Mouse (Mus musculus) heart, adult 2 months (tissue): ENCODE measurements at regions not wholly inside any gene's neighbourhood (a gene's known extent, or its start where the extent isn't known, plus 50 kb on each side); places are given as distances from the start of the nearest gene placed in this dataset.
A peak's percentile ranks its signal among the peaks of the same experiment; 100 is the strongest.

ENCODE experiments used
- DNase-seq, 2 experiments: peaks; one replicate each; pipeline ENCODE4 v3.0.0; 2021
- H3K27ac ChIP-seq: fragments of 200-600 bp; 2 replicates; pipeline ENCODE4 v1.8.1; 2022
- H3K27me3 ChIP-seq: fragments of 200-500 bp; 2 replicates; pipeline ENCODE4 v1.6.1; 2012; ENCODE audit warnings: mild to moderate bottlenecking, low read length, inconsistent platforms, mixed read lengths; ENCODE audit not compliant: control insufficient read depth, insufficient read depth
- H3K36me3 ChIP-seq: fragments of 200-500 bp; 2 replicates; pipeline ENCODE4 v1.6.1; 2012; ENCODE audit warnings: low read length, inconsistent platforms; ENCODE audit not compliant: control insufficient read depth, insufficient read depth
- H3K4me1 ChIP-seq: fragments of 200-500 bp; 2 replicates; pipeline ENCODE4 v1.6.1; 2011; ENCODE audit warnings: low read length; ENCODE audit not compliant: control insufficient read depth, insufficient read depth
- H3K4me3 ChIP-seq: fragments of 200-600 bp; 2 replicates; pipeline ENCODE4 v1.8.1; 2022
- H3K79me2 ChIP-seq: fragments of 200-500 bp; replicated peaks from 2 replicates; pipeline ENCODE4 v1.6.1; 2012; ENCODE audit warnings: mild to moderate bottlenecking, inconsistent platforms, low read length, moderate library complexity, mixed read lengths; ENCODE audit not compliant: control insufficient read depth, insufficient read depth
- H3K9ac ChIP-seq: fragments of 200-500 bp; 2 replicates; pipeline ENCODE4 v1.6.1; 2012; ENCODE audit warnings: low read depth, mild to moderate bottlenecking, control low read depth, inconsistent platforms, low read length, mixed read lengths
- CTCF ChIP-seq: fragments of 200-600 bp; IDR thresholded peaks from 2 replicates; pipeline ENCODE4 v1.8.1; 2022; ENCODE audit warnings: antibody characterized with exemption, mild to moderate bottlenecking, moderate library complexity
- EP300 ChIP-seq: fragments of 200-500 bp; IDR thresholded peaks from 2 replicates; pipeline ENCODE4 v1.6.1; 2011; ENCODE audit warnings: low read depth, low read length, control low read depth; ENCODE audit not compliant: insufficient read depth
- POLR2A ChIP-seq: fragments of 200-500 bp; IDR thresholded peaks from 2 replicates; pipeline ENCODE4 v1.6.1; 2011; ENCODE audit warnings: mild to moderate bottlenecking, low read depth, low read length, control low read depth; ENCODE audit not compliant: insufficient read depth
- WGBS: fragments of 180-500 bp; shearing (Covaris S2); methylation state at CpG from one replicate; pipeline ENCODE4 v1.1.7; 2018; 5-methylcytosine and 5-hydroxymethylcytosine counted together
- intact Hi-C: fragments of 180-260 bp; cut with DNase I; formaldehyde crosslinking; loops from one replicate; pipeline ENCODE4 v1.15.1; 2025

DNA sequence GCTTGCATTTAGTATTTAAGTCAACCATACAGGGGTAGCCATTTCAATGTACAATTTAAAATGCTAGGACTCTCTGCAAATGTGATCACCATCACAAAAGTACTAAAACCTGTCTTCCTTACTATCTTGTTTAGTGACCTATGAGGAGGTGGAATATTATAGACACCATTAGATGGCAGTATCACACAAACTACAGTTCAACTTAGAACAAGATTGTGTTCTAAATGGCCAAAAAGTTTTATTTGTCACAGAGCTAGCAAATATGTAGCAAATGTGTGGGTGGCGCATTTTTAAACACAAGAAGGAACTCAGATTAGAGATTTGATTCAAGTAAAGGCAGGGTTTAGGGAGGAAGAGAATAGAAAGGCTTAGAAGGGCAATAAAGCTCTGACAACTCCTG lies 189.4 kb upstream of the Ednrb start:
- Histone ChIP-seq H3K79me2 (no peaks in the 10 kb centered on the region), H3K9ac (no peak overlapping the region), H3K27me3 (no peaks in the 10 kb centered on the region), H3K4me1 (no peaks in the 10 kb centered on the region), H3K4me3 (no peak overlapping the region), H3K36me3 (no peaks in the 10 kb centered on the region), H3K27ac (no peak overlapping the region)
- no peak for DNase-seq
- TF ChIP-seq CTCF (peak; percentile 59), POLR2A (no peak)
- intact Hi-C loops: no loop called here
- 24% methylated on average over 1 of the region's 1 CpGs for WGBS

DNA sequence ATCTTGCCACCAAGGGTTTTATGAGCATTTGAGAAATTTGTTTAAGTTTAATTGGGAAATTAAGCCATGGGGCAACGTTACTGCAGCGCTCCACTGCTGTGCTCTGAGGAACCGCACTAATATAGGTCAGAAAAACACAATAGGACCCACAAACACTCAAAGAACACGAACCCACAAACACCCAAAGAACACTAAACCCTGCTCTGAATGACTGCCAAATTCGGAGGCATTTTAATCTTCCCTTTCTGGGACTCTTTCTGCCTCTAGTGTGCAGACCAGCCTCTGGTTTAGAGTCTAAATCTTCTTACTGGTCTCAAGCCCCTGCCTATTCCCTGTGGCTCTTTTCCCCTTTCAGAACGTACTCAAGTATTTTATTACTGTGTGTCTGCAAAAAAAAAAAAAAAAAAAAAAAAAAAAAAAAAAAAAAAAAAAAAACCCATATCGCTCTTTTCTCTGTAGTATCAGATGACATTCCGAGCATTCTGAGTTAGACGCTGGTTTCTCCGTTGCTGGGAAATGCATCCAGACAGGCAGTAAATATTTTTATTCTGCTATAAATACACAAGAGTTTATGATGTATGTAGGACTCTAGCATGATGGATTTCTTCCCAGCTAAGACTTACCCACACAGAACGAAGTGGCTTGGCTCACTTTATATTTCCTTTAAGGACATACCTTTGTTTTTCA lies 186.7 kb upstream of the Ednrb start:
- H3K9ac ChIP-seq: no peak overlapping the region
- H3K4me3 ChIP-seq: no peak overlapping the region
- no peak for DNase-seq
- TF ChIP-seq POLR2A (no peak), CTCF (no peak), EP300 (no peak)
- H3K36me3 ChIP-seq: no peaks in the 10 kb centered on the region
- H3K27ac ChIP-seq: no peak overlapping the region
- WGBS: 59% methylated on average over 11 of the region's 11 CpGs
- intact Hi-C loops: no loop called here
- peaks cover 2% of the 10 kb centered on the region; the same call in 1 of the 2 replicates for H3K4me1 ChIP-seq
- no peaks in the 10 kb centered on the region for H3K79me2 ChIP-seq
- no peaks in the 10 kb centered on the region for H3K27me3 ChIP-seq

DNA sequence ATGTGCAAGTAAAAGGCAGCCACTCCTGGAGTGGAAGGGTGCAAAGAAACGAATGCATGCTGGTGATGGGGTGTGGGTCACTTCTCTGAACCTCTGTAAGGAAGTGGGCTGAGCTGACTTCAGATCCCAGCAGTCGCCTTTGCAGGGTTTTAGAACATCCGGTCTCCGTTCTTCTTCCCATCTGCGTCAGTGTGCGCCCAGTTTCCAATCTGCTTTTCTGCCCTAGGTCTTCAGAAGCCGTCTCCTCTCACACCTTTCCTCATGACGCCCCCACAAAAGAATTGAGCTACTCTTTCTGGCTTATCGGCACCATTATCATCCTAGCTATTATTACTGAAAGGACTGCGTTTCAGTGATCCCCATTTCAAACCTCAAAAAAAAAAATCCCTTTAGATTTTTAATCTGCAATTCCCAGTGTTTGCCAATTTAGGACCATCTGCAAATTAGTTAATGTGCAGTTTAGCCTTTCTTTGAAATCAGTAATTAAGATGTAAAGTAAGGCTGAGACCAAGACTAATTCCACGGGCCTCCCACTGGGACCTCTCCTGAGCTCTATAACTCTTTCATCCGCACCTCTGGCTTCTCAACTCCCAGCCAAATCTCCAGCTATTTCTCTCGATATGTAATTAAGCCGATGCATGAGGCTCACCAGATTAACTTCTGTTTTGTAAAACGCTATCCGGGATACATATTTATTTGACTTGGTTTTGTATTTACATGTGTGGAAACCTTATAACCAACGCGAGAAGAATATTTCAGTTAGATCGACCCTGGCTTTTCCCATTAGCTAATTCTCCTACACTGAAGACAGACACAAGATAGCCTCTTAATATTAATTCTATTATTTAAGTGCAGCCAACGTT lies 185.7 kb upstream of the Ednrb start:
- intact Hi-C loops: loop anchor here (5.0 to 10.0 kb wide), 3 partner anchors 188 to 315 kb away; partner anchors contain the start of gene Ednrb
- WGBS: 55% methylated on average over 20 of the region's 20 CpGs

DNA sequence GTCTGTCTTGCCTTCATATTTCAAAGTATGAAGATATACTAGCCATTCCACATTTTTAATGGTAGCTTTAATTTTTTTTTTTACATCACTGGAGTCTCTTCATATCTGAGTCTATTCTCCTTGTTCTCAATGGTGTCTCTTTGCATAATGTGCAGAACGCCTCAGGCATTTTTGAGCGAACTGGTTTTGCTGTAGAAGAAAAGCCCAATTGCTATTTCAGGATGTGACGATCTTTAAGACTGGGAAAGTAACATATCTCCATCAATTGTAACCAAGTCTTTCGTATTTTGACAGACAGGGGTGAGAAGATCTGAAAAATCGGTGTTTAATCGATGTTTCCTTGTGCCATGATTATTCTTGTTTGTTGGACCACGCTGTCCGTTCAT lies 183.7 kb upstream of the Ednrb start:
- Histone ChIP-seq H3K4me1 (peaks cover 2% of the 10 kb centered on the region; the same call in 1 of the 2 replicates), H3K4me3 (no peak overlapping the region), H3K27me3 (no peaks in the 10 kb centered on the region), H3K79me2 (no peaks in the 10 kb centered on the region), H3K36me3 (no peaks in the 10 kb centered on the region), H3K9ac (no peak overlapping the region), H3K27ac (no peak overlapping the region)
- 88% methylated on average over 8 of the region's 8 CpGs for WGBS
- no peak for DNase-seq
- TF ChIP-seq CTCF: no peak
- no peak for TF ChIP-seq EP300
- no peak for TF ChIP-seq POLR2A
- intact Hi-C loops: loop anchor here (5.0 to 10.0 kb wide), 3 partner anchors 186 to 313 kb away; partner anchors contain the start of gene Ednrb

More for the DNA sequence above, 185.7 kb upstream of the Ednrb start:
- Histone ChIP-seq H3K36me3 (no peaks in the 10 kb centered on the region), H3K9ac (no peak overlapping the region), H3K79me2 (no peaks in the 10 kb centered on the region), H3K4me3 (no peak overlapping the region), H3K4me1 (peaks cover 2% of the 10 kb centered on the region; the same call in 1 of the 2 replicates), H3K27ac (no peak overlapping the region), H3K27me3 (no peaks in the 10 kb centered on the region)
- no peak for DNase-seq
- TF ChIP-seq EP300 (no peak), POLR2A (no peak), CTCF (no peak)

DNA sequence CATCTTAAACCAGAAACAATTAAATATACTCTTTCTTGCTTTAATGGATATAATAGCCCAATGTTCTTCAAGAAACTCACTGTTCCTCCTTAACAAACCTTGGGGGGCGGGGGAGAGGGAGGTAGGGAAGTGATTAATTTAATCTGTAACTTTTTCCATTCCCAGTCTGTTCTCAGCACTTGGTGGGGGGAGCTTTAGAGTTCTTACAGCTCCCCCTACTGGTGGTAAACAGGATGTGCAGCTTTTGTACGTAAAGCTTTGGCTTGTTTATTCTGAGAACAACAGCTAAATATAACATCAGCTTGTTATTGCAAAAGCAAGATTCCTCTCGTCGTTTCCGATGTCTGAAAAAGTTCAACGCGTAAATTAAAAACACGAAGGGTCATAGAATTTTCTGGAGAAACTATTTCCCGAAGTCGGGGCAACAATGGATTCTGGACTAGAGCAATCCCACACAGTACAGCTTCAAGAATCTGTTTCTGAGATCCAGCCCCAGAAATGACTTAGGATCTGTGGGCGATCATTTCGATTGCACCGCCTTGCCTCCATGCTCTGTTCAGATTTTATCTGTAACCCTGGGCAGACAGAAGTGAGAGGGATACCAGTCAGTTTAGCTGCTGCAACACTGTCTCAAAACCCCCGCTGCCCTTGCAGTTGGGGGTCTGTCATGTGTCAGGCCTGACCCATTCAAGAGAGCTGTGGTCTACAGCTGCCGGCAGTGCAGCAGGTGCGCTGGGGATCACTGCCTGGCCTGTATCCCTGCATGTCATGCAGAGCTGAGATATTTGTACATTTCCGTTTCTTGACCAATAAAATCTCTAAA lies 183.1 kb upstream of the Ednrb start:
- 21% methylated on average over 17 of the region's 17 CpGs for WGBS
- Histone ChIP-seq H3K27ac (peak overlapping the region; percentile 59), H3K79me2 (no peaks in the 10 kb centered on the region), H3K9ac (peak overlapping the region; percentile 36), H3K27me3 (no peaks in the 10 kb centered on the region), H3K4me3 (peak overlapping the region; percentile 9; the same call in 1 of the 2 replicates), H3K4me1 (peaks cover 2% of the 10 kb centered on the region; the same call in 1 of the 2 replicates), H3K36me3 (no peaks in the 10 kb centered on the region)
- intact Hi-C loops: loop anchor here (5.0 to 10.0 kb wide), 3 partner anchors 185 to 312 kb away; partner anchors contain the start of gene Ednrb
- TF ChIP-seq CTCF (no peak), POLR2A (no peak), EP300 (no peak)
- DNase-seq: peak; percentile 27 to 44
